Mouse (Mus musculus) brown adipose tissue, adult 24 weeks (tissue): ENCODE data around the gene Thap3. TPM values are rescaled to one million over a fixed set of nuclear protein-coding genes. Genes with fewer than 3 reads are reported as not detected.

Experiments used
- H3K27ac ChIP-seq: fragments of 200-500 bp; replicated peaks from 2 replicates; pipeline ENCODE4 v1.5.1; 2012; ENCODE audit warnings: low read depth, mild to moderate bottlenecking, low read length
- H3K4me1 ChIP-seq: fragments of 200-500 bp; 2 replicates; pipeline ENCODE4 v1.6.1; 2012; ENCODE audit warnings: low read length, mixed read lengths; ENCODE audit not compliant: control insufficient read depth, insufficient read depth, insufficient read length
- H3K4me3 ChIP-seq: fragments of 200-500 bp; 2 replicates; pipeline ENCODE4 v1.5.1; 2012; ENCODE audit warnings: low read depth, mild to moderate bottlenecking, low read length, moderate library complexity; ENCODE audit not compliant: insufficient read depth
- polyA plus RNA-seq: library from polyadenylated mRNA; stranded (reverse); fragments of >200 nt; gene quantifications from 2 replicates; pipeline ENCODE4 v1.2.4, GENCODE M21; 2012; ENCODE audit not compliant: missing spikeins, insufficient read depth, insufficient read length

The Thap3 gene
- polyA plus RNA-seq, 1 experiment, result 8.2 TPM

- Histone ChIP-seq H3K27ac (no peak overlapping the region), H3K4me3 (no peak overlapping the region), H3K4me1 (no peaks in the 10 kb centered on the region)
Observed at GRCm38 (mm10) chr4:151981363-151981762, 7.4 kb downstream of the Thap3 start.

DNA sequence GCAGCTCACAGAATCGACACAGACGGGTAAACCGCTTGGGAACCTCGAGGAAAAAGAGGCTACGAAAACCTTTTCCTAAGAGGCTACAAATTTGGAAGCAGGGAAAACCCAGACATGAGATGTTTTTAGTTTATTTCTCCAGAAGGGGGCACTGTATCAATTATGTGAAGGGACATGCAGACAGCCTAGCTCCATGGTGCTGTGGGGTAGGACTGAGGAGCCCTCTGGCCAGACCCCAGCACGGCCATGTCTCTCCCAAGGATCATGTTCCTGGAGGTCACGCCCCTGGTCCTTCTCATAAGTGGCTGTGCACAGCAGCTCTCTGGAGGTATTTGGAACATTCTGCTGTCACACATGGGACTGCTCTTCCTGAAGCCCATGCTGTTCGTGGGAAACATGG lies 8.1 kb downstream of the Thap3 start:
- Histone ChIP-seq H3K4me1 (no peaks in the 10 kb centered on the region), H3K4me3 (no peak overlapping the region), H3K27ac (no peak overlapping the region)

- no peak overlapping the region for H3K4me3 ChIP-seq
- no peak overlapping the region for H3K27ac ChIP-seq
- no peaks in the 10 kb centered on the region for H3K4me1 ChIP-seq
Observed at GRCm38 (mm10) chr4:151977748-151978147, 11.0 kb downstream of the Thap3 start.

GRCm38 (mm10) chr4:151975441-151975840 lies 13.4 kb downstream of the Thap3 start:
- H3K4me1 ChIP-seq, result no peaks in the 10 kb centered on the region
- H3K4me3 ChIP-seq, result no peak overlapping the region
- H3K27ac ChIP-seq, result no peak overlapping the region

- Histone ChIP-seq H3K27ac (no peak overlapping the region), H3K4me1 (no peaks in the 10 kb centered on the region), H3K4me3 (no peak overlapping the region)
Observed at GRCm38 (mm10) chr4:151972221-151972967, 16.4 kb downstream of the Thap3 start.

DNA sequence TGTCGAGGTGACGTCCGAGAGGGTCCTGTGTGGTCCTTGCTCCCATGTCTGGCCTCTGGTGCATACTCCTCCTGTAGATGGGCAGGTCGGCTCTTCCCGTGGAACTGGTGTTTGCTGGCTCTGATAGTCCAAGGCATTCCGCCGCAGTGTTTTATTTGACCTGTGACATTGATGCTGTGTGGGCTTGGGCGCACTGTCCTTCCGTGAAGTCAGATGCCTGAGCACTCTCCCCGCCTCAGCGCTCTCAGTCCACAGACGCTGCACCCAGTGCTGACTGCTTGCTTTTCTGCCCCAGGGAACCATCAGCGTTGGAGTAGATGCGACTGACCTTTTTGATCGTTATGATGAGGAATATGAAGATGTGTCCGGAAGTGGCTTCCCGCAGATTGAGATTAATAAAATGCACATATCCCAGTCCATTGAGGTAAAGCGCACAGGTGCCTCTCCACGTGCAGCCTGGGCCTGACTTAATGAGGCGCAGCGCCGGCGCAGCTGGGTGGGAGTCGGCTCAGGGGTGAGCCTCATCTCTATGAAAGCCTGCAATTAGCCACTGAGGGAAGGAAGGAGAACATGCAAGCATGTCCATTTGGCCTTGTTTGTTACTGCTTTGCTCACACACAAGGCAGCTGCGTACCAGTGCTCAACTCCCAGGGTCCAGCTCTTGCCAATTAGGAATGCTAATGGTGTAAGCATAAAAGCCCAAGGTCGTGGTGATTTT lies 20.4 kb downstream of the Thap3 start:
- Histone ChIP-seq H3K27ac (no peak overlapping the region), H3K4me3 (no peak overlapping the region), H3K4me1 (no peaks in the 10 kb centered on the region)

GRCm38 (mm10) chr4:151962817-151963216 lies 26.0 kb downstream of the Thap3 start:
- H3K4me3 ChIP-seq, result no peak overlapping the region
- H3K27ac ChIP-seq, result no peak overlapping the region
- H3K4me1 ChIP-seq, result no peaks in the 10 kb centered on the region

DNA sequence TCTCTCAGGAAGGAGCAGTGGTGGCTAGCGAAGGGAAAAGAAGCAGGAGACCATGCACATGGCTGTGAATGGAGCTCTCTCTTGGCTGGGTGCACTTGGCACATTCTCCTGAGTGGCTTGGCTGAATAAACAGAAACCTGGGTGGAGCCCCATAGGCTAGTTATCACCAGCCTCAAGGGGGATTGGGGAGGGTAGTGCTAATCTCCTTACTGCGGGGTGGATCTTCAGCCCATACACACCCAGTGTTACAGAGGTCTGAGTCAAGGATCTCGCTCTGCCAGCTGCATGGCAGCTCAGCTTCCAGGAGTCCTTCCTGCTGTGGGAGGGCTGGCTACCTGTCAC lies 28.3 kb downstream of the Thap3 start:
- Histone ChIP-seq H3K4me3 (no peak overlapping the region), H3K4me1 (no peaks in the 10 kb centered on the region), H3K27ac (no peak overlapping the region)

- Histone ChIP-seq H3K4me3 (no peak overlapping the region), H3K4me1 (no peaks in the 10 kb centered on the region)
Observed at GRCm38 (mm10) chr4:151959849-151960512, 28.8 kb downstream of the Thap3 start.

GRCm38 (mm10) chr4:151957584-151958315 lies 31.0 kb downstream of the Thap3 start:
- no peak overlapping the region for H3K4me3 ChIP-seq
- no peak overlapping the region for H3K27ac ChIP-seq
- H3K4me1 ChIP-seq, result no peaks in the 10 kb centered on the region

More at GRCm38 (mm10) chr4:151959849-151960512, 28.8 kb downstream of the Thap3 start:
- no peak overlapping the region for H3K27ac ChIP-seq

DNA sequence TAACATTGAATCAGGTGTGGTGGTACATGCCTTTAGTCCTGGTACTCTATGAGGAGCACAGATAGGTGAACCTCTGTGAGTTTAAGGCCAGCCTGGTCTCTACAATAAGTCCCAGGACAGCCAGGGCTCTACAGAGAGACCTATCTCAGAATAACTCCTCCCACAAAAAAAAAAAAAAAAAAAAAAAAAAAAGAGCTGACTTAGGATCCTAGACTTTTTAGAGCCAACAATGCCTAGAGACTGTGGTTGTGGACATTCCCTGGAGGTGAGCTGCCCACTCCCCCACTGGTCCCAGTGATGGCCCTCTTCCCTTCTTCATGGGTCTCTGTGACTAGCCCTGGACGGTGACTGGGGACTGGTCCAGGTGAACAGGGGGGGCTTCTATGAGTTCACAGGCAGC lies 33.0 kb downstream of the Thap3 start:
- Histone ChIP-seq H3K27ac (no peak overlapping the region), H3K4me3 (no peak overlapping the region), H3K4me1 (no peaks in the 10 kb centered on the region)

- H3K4me3 ChIP-seq, result no peak overlapping the region
- no peak overlapping the region for H3K27ac ChIP-seq
- no peaks in the 10 kb centered on the region; the same call in 1 of the 2 replicates for H3K4me1 ChIP-seq
Observed at GRCm38 (mm10) chr4:151953209-151953608, 35.6 kb downstream of the Thap3 start.

GRCm38 (mm10) chr4:151948497-151949471 lies 40.0 kb downstream of the Thap3 start:
- Histone ChIP-seq H3K4me3 (no peak overlapping the region), H3K4me1 (no peaks in the 10 kb centered on the region; the same call in 1 of the 2 replicates), H3K27ac (no peak overlapping the region)

DNA sequence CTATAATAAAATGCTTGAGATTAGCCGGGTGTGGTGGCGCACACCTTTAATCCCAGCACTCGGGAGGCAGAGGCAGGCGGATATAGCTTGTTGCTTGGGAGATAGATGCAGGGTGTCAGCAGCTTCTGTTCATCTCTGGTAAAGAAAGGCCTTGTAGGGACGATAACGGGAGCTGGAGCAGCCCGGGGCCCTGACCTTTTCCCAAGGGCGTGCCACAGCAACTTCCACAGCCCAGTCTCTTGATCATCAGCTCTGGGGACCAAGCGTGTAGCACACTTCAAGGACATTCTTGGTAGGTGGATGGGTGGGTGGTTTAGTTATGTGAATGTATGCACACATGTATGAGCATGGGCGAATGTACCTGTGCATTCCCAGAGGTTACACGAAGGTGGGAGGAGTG lies 42.6 kb downstream of the Thap3 start:
- no peak overlapping the region for H3K27ac ChIP-seq
- no peaks in the 10 kb centered on the region; the same call in 1 of the 2 replicates for H3K4me1 ChIP-seq
- H3K4me3 ChIP-seq, result no peak overlapping the region
